Mouse (Mus musculus) mouse embryonic stem cell (cell line): ENCODE results near the gene Kpna4.

Source experiments
- in situ Hi-C, 2 experiments: fragments of 300-500 bp; cut with MboI; formaldehyde crosslinking; loops; 1 replicate in 1 of 2; 3 replicates in 1 of 2; pipeline ENCODE4 v1.14.3; 2019 to 2020; ENCODE audit warnings: low sequenced_read_pairs in 2 of 2, low pct_unique_long_range_greater_than_20kb in 1 of 2, mixed read lengths in 1 of 2; ENCODE audit not compliant: unreplicated experiment in 1 of 2

Gene Kpna4

GRCm38 (mm10) chr3:69126509-69127345, at the start of gene Kpna4:
TSS of gene Kpna4 (minus strand) at chr3:69127113.
- in situ Hi-C loops, result no loop called here

- in situ Hi-C loops, result no loop called here
Observed at GRCm38 (mm10) chr3:69175229-69175628, 48.3 kb upstream of the Kpna4 start.

- in situ Hi-C loops, result no loop called here
Observed at GRCm38 (mm10) chr3:69171123-69171522, 44.2 kb upstream of the Kpna4 start.

- in situ Hi-C loops, result no loop called here
Observed at GRCm38 (mm10) chr3:69169796-69170195, 42.9 kb upstream of the Kpna4 start.

GRCm38 (mm10) chr3:69168724-69169123, 41.8 kb upstream of the Kpna4 start:
- in situ Hi-C loops, result no loop called here

- in situ Hi-C loops, result no loop called here
Observed at GRCm38 (mm10) chr3:69163057-69163456, 36.1 kb upstream of the Kpna4 start.

GRCm38 (mm10) chr3:69160429-69160828, 33.5 kb upstream of the Kpna4 start:
- in situ Hi-C loops, result no loop called here

GRCm38 (mm10) chr3:69159501-69159900, 32.6 kb upstream of the Kpna4 start:
- in situ Hi-C loops, result no loop called here

GRCm38 (mm10) chr3:69157886-69158285, 31.0 kb upstream of the Kpna4 start:
- in situ Hi-C loops, result no loop called here

GRCm38 (mm10) chr3:69156484-69156883, 29.6 kb upstream of the Kpna4 start:
- in situ Hi-C loops, result no loop called here

GRCm38 (mm10) chr3:69154691-69155090, 27.8 kb upstream of the Kpna4 start:
- in situ Hi-C loops, result no loop called here

- in situ Hi-C loops, result no loop called here
Observed at GRCm38 (mm10) chr3:69150921-69151320, 24.0 kb upstream of the Kpna4 start.

GRCm38 (mm10) chr3:69142372-69142994, 15.6 kb upstream of the Kpna4 start:
- in situ Hi-C loops, result no loop called here

GRCm38 (mm10) chr3:69140851-69141250, 13.9 kb upstream of the Kpna4 start:
- in situ Hi-C loops, result no loop called here

GRCm38 (mm10) chr3:69136059-69136458, 9.1 kb upstream of the Kpna4 start:
- in situ Hi-C loops, result no loop called here

GRCm38 (mm10) chr3:69130973-69131372, 4.1 kb upstream of the Kpna4 start:
- in situ Hi-C loops, result no loop called here

GRCm38 (mm10) chr3:69127693-69128092, 780 bp upstream of the Kpna4 start:
- in situ Hi-C loops, result no loop called here

GRCm38 (mm10) chr3:69127346-69127678, 399 bp upstream of the Kpna4 start:
- in situ Hi-C loops, result no loop called here

GRCm38 (mm10) chr3:69125891-69126508, 913 bp downstream of the Kpna4 start:
- in situ Hi-C loops, result no loop called here

GRCm38 (mm10) chr3:69125461-69125860, 1.5 kb downstream of the Kpna4 start:
- in situ Hi-C loops, result no loop called here
